Mouse (Mus musculus) liver, adult 2 months (tissue): Measurements from ENCODE around the gene Ankar.

Experiments used
- CTCF ChIP-seq: fragments of 200-500 bp; IDR thresholded peaks from 2 replicates; pipeline ENCODE4 v1.5.1; 2011; ENCODE audit warnings: low read depth, low read length, control low read depth
- POLR2A ChIP-seq: fragments of 200-500 bp; IDR thresholded peaks from 2 replicates; pipeline ENCODE4 v1.6.1; 2011; ENCODE audit warnings: low read length, control low read depth; ENCODE audit not compliant: insufficient read depth; ENCODE audit errors: extremely low read depth

- no peak for TF ChIP-seq CTCF
- TF ChIP-seq POLR2A, result no peak
Observed at GRCm38 (mm10) chr1:72696256-72696655, 4.1 kb downstream of the Ankar start.
